Mouse (Mus musculus) layer of hippocampus, adult 11-12 months (tissue): ENCODE results near the gene Gm47959.
"Not testable (repeated sequence)": the region's sequence is repeated elsewhere in the genome, so short reads cannot be mapped to it uniquely, and the experiment has no call there.

Experiments used
- DNase-seq: peaks from one replicate; pipeline ENCODE4 v3.0.0; 2022; ENCODE audit warnings: low spot score

The Gm47959 gene

DNA sequence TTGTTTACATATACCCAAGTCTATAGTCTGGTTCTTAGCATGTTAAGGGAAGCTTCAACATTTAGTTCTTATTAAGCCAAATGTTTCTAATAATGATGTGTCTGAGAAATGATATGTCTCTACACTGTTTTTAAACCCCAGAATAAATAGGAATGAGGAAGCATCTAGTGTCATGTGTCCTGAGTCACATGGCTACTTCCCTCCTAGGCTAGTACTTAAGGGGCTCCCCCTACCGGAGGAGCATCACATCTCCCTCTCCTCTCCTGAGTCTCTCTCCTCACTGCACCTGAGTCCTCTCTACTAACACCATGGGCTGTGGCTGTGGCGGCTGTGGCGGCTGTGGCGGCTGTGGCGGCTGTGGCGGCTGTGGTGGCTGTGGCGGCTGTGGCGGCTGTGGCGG, at the start of gene Gm47959:
TSS of gene Gm47959 (plus strand) at position 243 of the 400 bp plus-strand sequence.
- not testable (repeated sequence) for DNase-seq

- DNase-seq, result not testable (repeated sequence)
Measured at GRCm38 (mm10) chr1:82955913-82956312, 44.4 kb upstream of the Gm47959 start, which contains the start of gene Gm7544. Gm7544 (minus strand) TSS chr1:82956013.

- no peak for DNase-seq
Measured at GRCm38 (mm10) chr1:82959870-82960385, 40.4 kb upstream of the Gm47959 start, which contains the start of gene Gm47955. Gm47955 (plus strand) TSS chr1:82960286.

DNA sequence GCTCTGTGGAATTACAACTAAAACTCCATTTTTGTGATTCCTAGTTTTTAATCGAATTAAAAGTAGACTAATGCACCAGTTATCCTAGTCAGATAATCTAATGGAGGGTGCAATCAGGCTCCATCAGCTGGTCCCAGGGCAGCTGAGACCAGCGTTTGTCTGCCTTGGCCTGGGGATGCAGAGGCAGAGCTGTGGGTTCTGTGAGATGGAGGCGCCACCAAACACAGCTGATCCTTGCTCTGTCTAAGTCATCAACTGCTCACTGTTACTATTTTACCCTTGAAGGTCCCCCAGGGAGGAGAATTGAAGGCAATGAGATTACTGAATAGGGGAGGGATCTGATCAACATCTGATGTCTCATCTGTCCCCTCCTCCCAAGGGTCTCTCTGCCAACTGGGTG, 33.9 kb upstream of the Gm47959 start:
- DNase-seq, result no peak

GRCm38 (mm10) chr1:82972046-82972445, 28.3 kb upstream of the Gm47959 start:
- no peak for DNase-seq

DNA sequence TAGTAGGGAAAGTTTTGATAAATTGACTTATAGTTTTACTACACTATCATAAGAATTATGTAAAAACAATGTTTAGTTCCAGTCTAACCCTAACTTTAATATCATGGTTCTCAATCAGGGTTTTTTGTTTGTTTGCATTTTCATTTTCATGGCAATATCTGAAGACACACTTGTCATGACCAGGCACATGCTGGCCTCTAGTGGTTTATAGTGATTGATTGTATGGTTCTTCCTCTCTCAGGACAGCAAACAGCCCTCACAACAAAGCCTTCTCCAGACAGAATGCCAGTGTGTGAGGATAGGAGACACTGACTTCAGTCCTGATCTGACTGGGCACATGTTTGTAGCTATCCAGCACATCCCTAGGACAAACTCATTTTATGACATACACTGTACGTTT, 27.1 kb upstream of the Gm47959 start:
- DNase-seq, result no peak

DNA sequence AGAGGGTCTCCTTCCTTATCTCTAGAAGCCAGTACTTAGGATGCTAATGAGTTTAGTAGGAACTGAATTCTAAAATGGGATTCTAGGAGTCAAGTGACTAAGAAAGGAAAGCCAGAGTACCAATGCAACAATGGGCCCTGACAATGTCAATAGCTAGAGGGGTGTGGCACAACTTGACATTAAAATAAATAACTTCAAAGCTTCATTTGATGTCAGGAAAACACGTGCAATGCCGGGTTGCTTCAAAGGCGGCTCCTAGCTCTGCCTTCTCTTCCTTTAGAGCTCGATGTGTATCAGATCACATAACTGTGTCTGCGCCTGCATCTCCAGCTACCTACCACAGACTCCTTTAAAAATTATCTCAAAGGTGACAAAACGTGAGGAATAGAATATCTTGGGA, 26.4 kb upstream of the Gm47959 start:
- DNase-seq, result no peak

GRCm38 (mm10) chr1:82974342-82974741, 26.0 kb upstream of the Gm47959 start:
- no peak for DNase-seq

DNA sequence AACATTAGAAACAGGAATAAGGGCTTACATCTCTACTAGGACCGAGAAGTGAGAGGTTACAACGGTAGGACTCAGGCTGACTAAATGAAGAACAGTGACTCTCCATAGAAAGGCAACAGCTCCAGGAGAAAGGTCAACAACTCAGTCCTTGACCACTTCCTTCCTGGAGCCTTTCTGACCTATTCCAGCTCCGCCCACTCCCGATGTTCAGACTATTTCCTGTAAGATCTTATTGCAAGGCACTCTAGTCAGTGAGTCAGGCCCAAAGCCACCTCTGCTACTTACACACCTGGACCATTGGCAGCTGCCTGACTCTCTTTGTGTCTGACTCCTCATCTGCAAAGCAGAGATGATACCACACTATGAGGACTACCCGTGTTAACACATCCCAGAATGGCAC, 24.6 kb upstream of the Gm47959 start:
- DNase-seq, result no peak

DNA sequence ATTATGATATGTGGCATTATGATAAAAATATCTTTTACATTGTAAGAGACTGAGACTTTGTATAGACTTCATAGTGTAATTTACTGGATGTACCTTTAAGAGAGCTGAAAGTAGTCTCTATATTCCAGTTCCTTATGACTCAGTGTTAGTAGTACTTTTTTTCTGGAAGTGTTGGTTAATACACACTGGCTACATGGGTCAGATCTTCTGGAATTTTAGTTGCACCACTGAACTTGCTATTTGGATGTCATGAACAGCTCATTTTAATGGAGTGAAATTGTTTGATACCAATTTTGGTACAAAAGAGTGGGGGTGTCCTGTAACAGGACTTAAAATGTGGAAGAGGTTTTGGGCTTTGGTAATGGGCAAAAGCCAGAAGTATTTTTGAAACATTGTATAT, 22.5 kb upstream of the Gm47959 start:
- no peak for DNase-seq

DNA sequence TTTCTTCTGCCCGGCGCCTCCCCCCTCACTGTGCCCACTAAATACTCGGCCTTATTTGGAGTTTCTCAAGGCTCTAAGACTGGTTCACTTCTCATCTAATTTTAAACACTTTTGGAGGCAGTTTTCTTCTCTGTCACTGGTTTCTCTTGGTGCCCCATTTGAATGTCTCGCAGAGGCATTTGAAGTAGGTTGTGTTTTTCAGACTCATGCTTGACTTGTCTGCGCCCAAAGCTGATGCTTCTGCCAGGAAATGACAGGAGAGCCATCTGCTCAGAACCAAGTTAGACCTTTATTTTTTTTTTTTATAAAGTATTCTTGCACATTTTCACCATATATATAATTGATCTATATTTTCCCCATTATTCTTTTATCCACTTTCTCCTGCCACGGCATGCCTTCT, 13.6 kb upstream of the Gm47959 start:
- DNase-seq, result no peak

GRCm38 (mm10) chr1:82987530-82988198, 12.7 kb upstream of the Gm47959 start:
- DNase-seq, result peak; percentile 84

DNA sequence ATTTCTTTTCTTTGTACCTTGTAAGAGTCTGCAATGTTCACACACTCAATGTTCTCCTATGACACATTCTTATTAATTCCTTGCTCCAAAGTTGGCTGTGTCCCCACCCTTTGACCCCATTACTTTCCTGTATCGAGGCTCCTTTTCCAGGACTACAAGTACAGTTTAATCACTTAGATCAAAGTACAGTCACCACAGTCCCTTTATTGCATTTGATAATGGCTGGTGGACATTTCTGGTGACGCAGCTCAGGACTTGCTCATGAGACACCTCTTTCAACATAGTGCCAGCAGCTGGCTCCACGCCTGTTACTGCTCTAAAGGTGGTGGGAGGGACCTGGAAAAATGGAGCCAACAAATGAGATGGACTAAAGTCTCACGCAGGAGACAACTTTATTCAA, 9.3 kb upstream of the Gm47959 start:
- no peak for DNase-seq

GRCm38 (mm10) chr1:82991596-82991995, 8.8 kb upstream of the Gm47959 start:
- DNase-seq, result no peak

DNA sequence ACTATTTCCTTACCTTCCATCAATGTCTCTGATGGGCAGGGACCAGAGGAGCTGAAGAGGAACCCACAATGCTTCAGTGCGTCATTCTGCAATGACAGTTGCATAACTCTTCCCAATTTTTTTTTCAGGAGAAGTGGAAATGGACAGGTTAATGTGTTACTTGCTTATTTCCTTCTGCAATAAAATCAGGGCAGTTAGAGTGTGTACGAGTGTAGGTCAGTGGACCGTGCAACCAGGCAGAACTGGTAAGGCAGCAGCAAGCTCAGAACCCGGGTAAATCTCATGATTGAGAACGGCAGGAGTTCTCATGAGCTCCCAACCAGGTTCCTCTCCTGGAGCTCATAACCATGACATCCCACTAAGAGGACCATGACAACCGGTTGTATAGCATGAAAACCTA, 8.3 kb upstream of the Gm47959 start:
- DNase-seq, result no peak

DNA sequence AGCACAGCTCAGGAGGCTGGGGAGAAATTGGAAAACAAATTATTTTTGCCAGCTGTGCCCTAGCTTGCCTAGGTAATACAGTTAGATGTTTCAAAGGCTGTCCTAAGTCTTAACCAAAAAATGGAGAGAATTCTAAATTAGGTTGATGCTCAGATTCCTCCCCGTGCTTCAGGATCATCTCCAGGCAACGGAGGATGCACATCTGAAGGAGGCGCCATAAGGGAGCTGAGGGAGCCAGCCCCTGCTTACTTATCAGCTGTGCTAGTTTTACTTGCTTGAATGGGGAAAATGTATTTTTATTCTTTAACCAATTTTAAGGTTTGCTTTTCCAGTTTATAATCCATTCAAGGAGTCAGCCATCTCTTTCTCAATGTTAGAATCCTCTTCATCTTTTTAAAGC, 6.4 kb upstream of the Gm47959 start:
- DNase-seq, result no peak

- DNase-seq, result no peak
Measured at GRCm38 (mm10) chr1:83006218-83007179, 6.2 kb downstream of the Gm47959 start.

- no peak for DNase-seq
Measured at GRCm38 (mm10) chr1:83007471-83007870, 7.1 kb downstream of the Gm47959 start.

GRCm38 (mm10) chr1:83014477-83014876, 14.1 kb downstream of the Gm47959 start:
- no peak for DNase-seq

- DNase-seq, result no peak
Measured at GRCm38 (mm10) chr1:83015329-83015879, 15.1 kb downstream of the Gm47959 start.

- DNase-seq, result no peak
Measured at GRCm38 (mm10) chr1:83016556-83016955, 16.2 kb downstream of the Gm47959 start.

DNA sequence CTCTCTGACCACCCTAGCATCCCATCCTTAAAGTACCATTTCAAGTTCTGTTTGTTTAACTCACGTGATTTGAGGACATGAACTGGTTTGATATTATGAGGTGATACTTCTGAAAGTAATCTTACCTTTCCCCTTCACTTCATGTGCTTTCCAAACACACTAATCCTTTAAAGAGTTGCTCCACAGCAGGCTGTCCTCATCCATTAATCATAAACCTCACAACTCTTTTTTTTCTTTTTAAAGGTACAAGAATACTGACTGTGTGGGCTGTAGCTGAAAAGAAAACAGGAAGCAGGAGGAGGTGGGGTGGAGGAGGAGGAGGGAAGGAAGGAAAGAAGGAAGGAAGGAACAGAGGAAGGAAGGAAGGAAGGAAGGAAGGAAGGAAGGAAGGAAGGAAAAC, 31.6 kb downstream of the Gm47959 start:
- DNase-seq, result no peak

- no peak for DNase-seq
Measured at GRCm38 (mm10) chr1:83032508-83032907, 32.2 kb downstream of the Gm47959 start.
